Mouse (Mus musculus) spleen, adult 2 months (tissue): Measurements from ENCODE around the gene Susd5. TPM values are rescaled to one million over a fixed set of nuclear protein-coding genes. Genes with fewer than 3 reads are reported as not detected.

Experiments
- DNase-seq, 2 experiments: peaks; one replicate each; pipeline versions ENCODE4 v3.0.0 to v3.0.0-alpha.2; 2012 to 2021; ENCODE audit warnings: low spot score in 2 of 2, low read depth in 1 of 2
- H3K27ac ChIP-seq: fragments of 200-500 bp; 2 replicates; pipeline ENCODE4 v1.5.1; 2012; ENCODE audit warnings: low read length, inconsistent platforms; ENCODE audit not compliant: insufficient read depth
- H3K27me3 ChIP-seq: fragments of 200-500 bp; 2 replicates; pipeline ENCODE4 v1.6.1; 2012; ENCODE audit warnings: mild to moderate bottlenecking, moderate library complexity, low read length, inconsistent platforms; ENCODE audit not compliant: control insufficient read depth, insufficient read depth
- H3K36me3 ChIP-seq: fragments of 200-500 bp; 2 replicates; pipeline ENCODE4 v1.6.1; 2012; ENCODE audit warnings: mild to moderate bottlenecking, low read length, inconsistent platforms; ENCODE audit not compliant: control insufficient read depth, insufficient read depth
- H3K4me1 ChIP-seq: fragments of 200-500 bp; 2 replicates; pipeline ENCODE4 v1.6.1; 2011; ENCODE audit warnings: inconsistent platforms; ENCODE audit not compliant: control insufficient read depth, insufficient read depth, insufficient read length
- H3K4me3 ChIP-seq: fragments of 200-500 bp; 2 replicates; pipeline ENCODE4 v1.5.1; 2011; ENCODE audit warnings: mild to moderate bottlenecking, inconsistent platforms; ENCODE audit not compliant: insufficient read depth, insufficient read length; ENCODE audit errors: extremely low read depth
- CTCF ChIP-seq: fragments of 200-500 bp; IDR thresholded peaks from 2 replicates; pipeline ENCODE4 v1.5.1; 2011; ENCODE audit warnings: mild to moderate bottlenecking, inconsistent platforms; ENCODE audit not compliant: insufficient read depth, insufficient read length, insufficient replicate concordance; ENCODE audit errors: extremely low read depth
- POLR2A ChIP-seq: fragments of 200-500 bp; IDR thresholded peaks from 2 replicates; pipeline ENCODE4 v1.6.1; 2011; ENCODE audit warnings: low read depth, low read length, inconsistent platforms
- WGBS: fragments of 180-500 bp; shearing (Covaris S2); methylation state at CpG from one replicate; pipeline ENCODE4 v1.1.7; 2018; 5-methylcytosine and 5-hydroxymethylcytosine counted together
- polyA plus RNA-seq: library from polyadenylated mRNA; depleted of rRNA; stranded (reverse); fragments of >200 nt; gene quantifications from 2 replicates; pipeline ENCODE4 v1.2.3, GENCODE M21; 2012

Susd5 gene
- polyA plus RNA-seq, 1 experiment: 0.09 TPM

DNA sequence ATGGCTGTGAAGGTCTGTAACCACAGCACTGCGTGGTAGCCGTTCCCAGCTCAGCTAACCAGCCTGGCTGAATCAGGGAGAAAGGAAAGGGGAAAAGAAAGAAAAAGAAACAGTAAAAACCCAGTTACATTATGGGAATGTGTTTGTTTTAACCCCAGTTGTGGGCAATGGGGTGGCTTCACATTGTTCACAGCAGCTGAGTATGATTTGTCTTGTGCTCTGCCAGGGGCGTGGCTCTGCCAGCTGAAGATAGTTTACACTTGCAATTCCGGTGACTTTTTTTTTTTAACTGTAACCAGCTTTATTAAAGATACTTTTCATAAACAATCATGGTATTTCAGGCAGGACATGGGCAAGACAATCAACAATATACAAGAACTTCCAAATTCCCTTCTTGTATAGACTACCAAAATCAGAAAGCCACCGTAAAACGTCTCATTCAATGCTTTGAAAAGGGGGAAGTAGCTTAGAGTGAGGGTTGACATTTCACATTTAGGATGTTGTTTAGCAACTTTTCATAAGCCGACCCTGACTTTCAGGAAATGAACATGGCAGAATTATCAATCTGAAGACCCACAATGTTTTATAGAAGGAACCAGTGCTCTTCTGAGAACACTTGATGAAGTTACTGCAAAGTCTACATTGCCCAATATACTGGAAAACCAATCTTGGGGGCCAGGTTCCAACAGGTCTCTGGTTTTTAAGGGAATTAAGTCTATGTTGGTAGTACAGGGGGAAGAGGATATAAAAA is 37.8 kb upstream of the Susd5 start:
- DNase-seq: no peak
- no peaks in the 10 kb centered on the region for H3K36me3 ChIP-seq
- no peak for TF ChIP-seq POLR2A
- no peak for TF ChIP-seq CTCF
- H3K27ac ChIP-seq: no peak overlapping the region
- H3K4me3 ChIP-seq: no peak overlapping the region
- no peaks in the 10 kb centered on the region for H3K4me1 ChIP-seq
- 47% methylated on average over 7 of the region's 7 CpGs for WGBS
- H3K27me3 ChIP-seq: no peaks in the 10 kb centered on the region

DNA sequence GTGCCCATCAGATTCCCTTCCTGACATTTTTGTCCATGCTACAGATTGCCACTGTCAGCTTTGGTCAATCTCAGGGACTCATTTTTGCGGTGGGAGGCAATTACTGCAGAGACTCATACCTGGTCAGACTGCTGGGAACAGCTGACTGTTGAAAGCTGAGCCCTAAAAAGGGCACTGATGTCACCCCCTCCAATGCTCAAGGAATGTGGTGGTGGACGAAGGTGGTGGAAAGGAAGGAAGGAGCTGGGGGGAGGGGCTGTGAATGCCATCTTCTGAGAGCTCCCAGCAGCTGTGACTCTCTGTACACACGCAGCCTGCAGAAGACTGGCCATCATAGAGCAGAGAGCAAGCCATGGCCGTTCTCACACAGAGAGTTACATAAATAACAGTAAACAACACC is 34.8 kb upstream of the Susd5 start:
- Histone ChIP-seq H3K36me3 (no peaks in the 10 kb centered on the region), H3K4me1 (peaks cover 6% of the 10 kb centered on the region; the same call in 1 of the 2 replicates), H3K27ac (no peak overlapping the region), H3K4me3 (no peak overlapping the region), H3K27me3 (peaks cover 3% of the 10 kb centered on the region)
- no peak for TF ChIP-seq POLR2A
- no peak for TF ChIP-seq CTCF
- DNase-seq: no peak
- WGBS: 70% methylated on average over 4 of the region's 4 CpGs

DNA sequence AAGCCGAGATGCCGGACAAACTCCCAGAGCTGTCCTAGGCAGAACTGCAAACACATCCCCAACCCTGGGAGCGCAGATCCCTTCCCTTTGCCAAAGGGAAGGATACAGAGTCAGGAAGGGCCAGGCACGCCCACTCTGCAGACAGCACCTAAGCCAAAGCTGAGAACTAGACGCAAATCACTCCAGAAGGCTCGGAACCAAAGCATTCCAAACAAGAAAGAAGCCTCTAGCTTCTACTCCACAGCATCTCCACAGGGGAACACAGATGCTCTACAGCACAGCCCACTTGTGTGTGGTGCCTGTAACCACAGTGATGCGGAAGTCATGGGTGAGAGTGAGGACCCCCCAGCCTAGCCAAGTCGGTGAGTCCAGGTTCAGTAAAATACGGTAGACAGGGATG is 31.8 kb upstream of the Susd5 start:
- H3K4me1 ChIP-seq: peaks cover 6% of the 10 kb centered on the region; the same call in 1 of the 2 replicates
- TF ChIP-seq POLR2A: no peak
- no peak overlapping the region for H3K4me3 ChIP-seq
- no peak overlapping the region for H3K27ac ChIP-seq
- H3K36me3 ChIP-seq: no peaks in the 10 kb centered on the region
- 52% methylated on average over 9 of the region's 9 CpGs for WGBS
- DNase-seq: no peak
- H3K27me3 ChIP-seq: peaks cover 4% of the 10 kb centered on the region

DNA sequence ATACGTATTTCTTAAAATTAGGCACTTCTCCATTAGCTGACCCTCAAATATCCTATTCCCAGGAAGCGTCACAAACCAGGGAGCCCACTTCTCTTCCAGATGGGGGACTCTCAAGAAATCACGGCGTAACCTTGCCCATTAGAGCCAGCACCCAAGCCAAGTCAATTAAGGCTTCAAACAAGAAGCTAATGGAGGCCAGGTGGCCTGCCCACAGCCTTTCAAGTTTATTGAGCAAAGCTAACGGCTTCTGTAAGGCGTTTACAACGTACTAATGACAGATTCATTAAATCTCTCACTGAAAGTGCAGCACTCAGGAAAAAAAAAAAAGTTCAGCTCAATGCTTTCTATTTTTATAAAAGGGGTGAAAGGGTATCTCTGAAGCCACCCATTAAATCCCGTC is 31.1 kb upstream of the Susd5 start:
- TF ChIP-seq POLR2A: no peak
- no peak for TF ChIP-seq CTCF
- Histone ChIP-seq H3K4me1 (peaks cover 6% of the 10 kb centered on the region; the same call in 1 of the 2 replicates), H3K36me3 (no peaks in the 10 kb centered on the region), H3K4me3 (peak overlapping the region; percentile 55; the same call in 1 of the 2 replicates), H3K27me3 (peaks cover 4% of the 10 kb centered on the region), H3K27ac (no peak overlapping the region)
- DNase-seq: no peak
- WGBS: 19% methylated on average over 8 of the region's 8 CpGs

DNA sequence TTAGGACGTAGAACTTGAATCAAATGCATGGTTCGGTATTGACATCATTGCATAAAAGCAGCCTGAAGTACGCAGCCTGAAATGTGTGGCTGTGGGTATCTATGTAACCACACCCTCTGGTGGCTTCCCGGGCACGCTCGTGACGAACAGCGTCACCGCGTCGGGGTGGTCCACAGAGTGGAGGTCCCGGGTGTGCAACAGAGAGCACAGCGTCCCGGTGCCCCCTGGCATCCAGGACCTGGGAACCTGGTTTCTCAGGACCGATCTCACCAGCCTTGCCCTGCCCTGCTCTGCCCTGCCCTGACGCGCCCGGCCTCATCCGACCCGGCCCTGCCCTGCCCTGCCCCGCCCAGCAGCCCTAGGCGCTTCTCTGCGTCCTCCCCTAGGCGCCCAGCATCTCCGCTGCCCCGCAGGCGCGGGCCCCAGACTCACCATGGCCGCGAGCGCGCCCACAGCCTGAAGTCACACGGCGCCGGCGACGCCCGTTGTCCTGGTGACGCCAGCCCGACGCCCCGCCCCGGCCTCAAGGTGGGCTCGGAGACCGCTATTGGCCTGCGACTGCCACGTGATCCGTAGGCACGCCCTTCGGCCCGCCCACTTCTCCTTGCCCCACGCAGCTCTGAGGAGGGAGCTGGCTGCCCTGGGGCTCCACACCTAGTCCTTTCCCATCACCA is 30.5 kb upstream of the Susd5 start:
- Histone ChIP-seq H3K27ac (no peak overlapping the region), H3K36me3 (no peaks in the 10 kb centered on the region), H3K4me3 (peak overlapping the region; percentile 55; the same call in 1 of the 2 replicates), H3K27me3 (peaks cover 4% of the 10 kb centered on the region), H3K4me1 (peaks cover 6% of the 10 kb centered on the region; the same call in 1 of the 2 replicates)
- peak; percentile 14 to 43 for DNase-seq
- WGBS: 2% methylated on average over 52 of the region's 52 CpGs
- TF ChIP-seq CTCF (no peak), POLR2A (no peak)

DNA sequence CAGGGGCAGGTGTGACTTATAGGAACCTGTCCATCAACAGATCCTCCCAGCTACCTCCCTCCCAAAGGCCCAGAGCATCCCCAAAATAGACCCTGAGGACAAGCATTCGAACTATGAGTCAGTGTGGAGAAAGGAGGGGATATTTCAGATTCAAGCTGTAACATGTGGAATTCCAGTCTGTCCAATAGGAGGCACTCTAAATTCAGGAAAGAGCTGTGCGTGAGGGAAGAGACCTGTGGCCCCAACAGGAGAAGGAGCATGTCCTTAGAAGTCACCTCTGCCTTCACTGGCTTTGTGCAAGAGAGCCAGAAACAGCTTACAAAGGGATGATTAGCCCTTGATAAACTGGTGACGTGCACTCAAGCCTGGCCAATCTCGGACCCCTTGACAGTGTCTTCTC is 16.0 kb upstream of the Susd5 start:
- no peaks in the 10 kb centered on the region for H3K36me3 ChIP-seq
- no peaks in the 10 kb centered on the region for H3K4me1 ChIP-seq
- 81% methylated on average over 4 of the region's 4 CpGs for WGBS
- TF ChIP-seq POLR2A (no peak), CTCF (no peak)
- H3K27ac ChIP-seq: no peak overlapping the region
- DNase-seq: no peak
- H3K27me3 ChIP-seq: no peaks in the 10 kb centered on the region
- no peak overlapping the region for H3K4me3 ChIP-seq

DNA sequence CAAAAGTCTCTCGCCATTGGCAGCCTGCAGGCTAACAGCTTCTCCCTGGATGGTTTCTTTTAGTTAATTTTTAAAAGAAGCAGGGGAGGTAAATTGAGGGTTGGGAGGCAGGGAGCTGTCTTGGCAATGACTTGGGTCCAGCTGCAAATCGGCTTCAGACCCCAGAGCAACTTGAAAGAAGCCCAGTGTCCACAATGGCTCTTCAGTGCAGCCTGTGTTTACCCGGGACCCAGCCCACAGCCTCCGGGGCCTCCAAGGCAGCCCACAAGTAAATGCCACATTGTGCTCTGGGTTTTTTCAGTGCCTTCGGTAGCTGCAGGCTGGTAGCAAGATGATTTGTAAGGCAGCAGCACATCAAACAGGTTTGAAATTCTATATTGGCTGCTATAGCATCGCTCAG is 14.4 kb upstream of the Susd5 start:
- Histone ChIP-seq H3K4me1 (no peaks in the 10 kb centered on the region), H3K36me3 (no peaks in the 10 kb centered on the region), H3K27ac (no peak overlapping the region), H3K4me3 (no peak overlapping the region), H3K27me3 (no peaks in the 10 kb centered on the region)
- TF ChIP-seq POLR2A (no peak), CTCF (no peak)
- DNase-seq: no peak
- WGBS: 81% methylated on average over 6 of the region's 6 CpGs
